Mouse (Mus musculus) megakaryocyte, embryonic 14.5 days (primary cell): ENCODE results near the gene Apoh.

ENCODE experiments used
- FLI1 ChIP-seq: IDR thresholded peaks from 2 replicates; pipeline ENCODE4 v1.6.1; 2012; ENCODE audit warnings: low read length, inconsistent platforms, mixed read lengths
- GATA1 ChIP-seq: IDR thresholded peaks from 3 replicates; pipeline ENCODE4 v1.6.1; 2012; ENCODE audit warnings: mixed read lengths, low read length, inconsistent platforms, borderline replicate concordance

DNA sequence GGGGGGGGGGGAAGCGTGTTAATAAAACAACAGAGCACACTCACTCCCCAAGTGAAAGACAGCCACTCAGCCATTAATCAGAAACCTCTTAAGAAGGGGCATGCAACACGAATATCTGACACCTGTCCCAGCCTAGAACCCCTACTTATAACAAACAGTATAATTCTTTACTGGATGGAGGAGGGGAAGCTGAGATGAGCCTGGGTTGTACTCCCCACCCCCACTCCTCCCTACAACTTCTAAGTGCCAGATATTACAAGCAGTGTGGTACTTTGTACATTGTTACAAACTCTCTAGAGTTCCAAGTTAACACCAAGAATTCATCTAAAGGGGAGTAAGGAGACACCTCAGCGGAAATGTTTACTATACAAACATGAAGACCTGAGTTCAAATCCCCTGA lies 8.5 kb upstream of the Apoh start:
- TF ChIP-seq GATA1: no peak
- no peak for TF ChIP-seq FLI1
